Mouse (Mus musculus) MEL (cell line): Measurements from ENCODE around the gene Bmp3. TPM values are rescaled to one million over a fixed set of nuclear protein-coding genes. Genes with fewer than 3 reads are reported as not detected.
A peak's percentile ranks its signal among the peaks of the same experiment; 100 is the strongest.

ENCODE experiments used
- DNase-seq: peaks from one replicate; pipeline ENCODE4 v3.0.0; 2011; ENCODE audit warnings: low read depth, low spot score
- H3K27ac ChIP-seq: 2 replicates; pipeline ENCODE4 v1.5.1; 2012; ENCODE audit warnings: low read depth, mild to moderate bottlenecking, control low read depth, low read length, moderate library complexity; ENCODE audit not compliant: control insufficient read depth
- H3K27me3 ChIP-seq, 2 experiments: fragments of 150-350 bp in 1 of 2; sonication (generic) in 1 of 2; 2 replicates each; pipeline ENCODE4 v1.6.1; 2012; ENCODE audit warnings: low read length in 2 of 2, mild to moderate bottlenecking in 2 of 2, improper control_type of control experiment in 1 of 2, moderate library complexity in 1 of 2; ENCODE audit not compliant: insufficient read depth in 2 of 2, control insufficient read depth in 1 of 2
- H3K36me3 ChIP-seq, 2 experiments: 2 replicates each; pipeline ENCODE4 v1.6.1; 2012 to 2014; ENCODE audit warnings: low read length in 2 of 2, improper control_type of control experiment in 1 of 2, inconsistent platforms in 1 of 2, mild to moderate bottlenecking in 1 of 2; ENCODE audit not compliant: insufficient read depth in 2 of 2, control insufficient read depth in 1 of 2
- H3K4me1 ChIP-seq, 2 experiments: fragments of 150-350 bp in 1 of 2; sonication (generic) in 1 of 2; 2 replicates each; pipeline ENCODE4 v1.6.1; 2012; ENCODE audit warnings: low read length in 2 of 2, improper control_type of control experiment in 1 of 2, mild to moderate bottlenecking in 1 of 2; ENCODE audit not compliant: insufficient read depth in 2 of 2, control insufficient read depth in 1 of 2
- H3K4me3 ChIP-seq, 2 experiments: fragments of 150-350 bp in 1 of 2; sonication (generic) in 1 of 2; 2 replicates each; pipeline ENCODE4 v1.5.1; 2012; ENCODE audit warnings: low read depth in 2 of 2, low read length in 2 of 2, mild to moderate bottlenecking in 2 of 2, moderate library complexity in 2 of 2, control low read depth in 1 of 2, improper control_type of control experiment in 1 of 2; ENCODE audit not compliant: control insufficient read depth in 1 of 2, insufficient read depth in 1 of 2
- H3K79me2 ChIP-seq: 2 replicates; pipeline ENCODE4 v1.6.1; 2012; ENCODE audit warnings: mild to moderate bottlenecking, low read length, moderate library complexity; ENCODE audit not compliant: control insufficient read depth, poor library complexity, insufficient read depth
- H3K9ac ChIP-seq: 2 replicates; pipeline ENCODE4 v1.6.1; 2012; ENCODE audit warnings: low read depth, mild to moderate bottlenecking, control low read depth, low read length, moderate library complexity; ENCODE audit not compliant: control insufficient read depth, poor library complexity, severe bottlenecking
- H3K9me3 ChIP-seq: fragments of 150-350 bp; sonication (generic); replicated peaks from 2 replicates; pipeline ENCODE4 v1.6.1; 2012; ENCODE audit warnings: mild to moderate bottlenecking, low read length, improper control_type of control experiment, moderate library complexity; ENCODE audit not compliant: insufficient read depth
- CTCF ChIP-seq, 3 experiments: IDR thresholded peaks in 2 of 3; conservative IDR thresholded peaks in 1 of 3; 2 replicates each; pipeline ENCODE4 v1.5.1; 2011 to 2012; ENCODE audit warnings: low read length in 3 of 3, low read depth in 2 of 3, mild to moderate bottlenecking in 2 of 3, improper control_type of control experiment in 1 of 3, inconsistent platforms in 1 of 3, mixed read lengths in 1 of 3, moderate library complexity in 1 of 3; ENCODE audit not compliant: control insufficient read depth in 1 of 3, insufficient read depth in 1 of 3, poor library complexity in 1 of 3, severe bottlenecking in 1 of 3
- E2F4 ChIP-seq: IDR thresholded peaks from 2 replicates; pipeline ENCODE4 v1.6.1; 2011; ENCODE audit warnings: low read depth, low read length, improper control_type of control experiment, borderline replicate concordance
- ELF1 ChIP-seq: IDR thresholded peaks from 2 replicates; pipeline ENCODE4 v1.6.1; 2014; ENCODE audit warnings: low read depth, mild to moderate bottlenecking, inconsistent platforms, low read length, improper control_type of control experiment, moderate library complexity
- EP300 ChIP-seq, 2 experiments: IDR thresholded peaks; 2 replicates each; pipeline ENCODE4 v1.6.1; 2011; ENCODE audit warnings: improper control_type of control experiment in 2 of 2, low read length in 2 of 2, low read depth in 1 of 2, mild to moderate bottlenecking in 1 of 2
- ETS1 ChIP-seq: IDR thresholded peaks from 2 replicates; pipeline ENCODE4 v1.6.1; 2012; ENCODE audit warnings: low read depth, mild to moderate bottlenecking, inconsistent platforms, low read length, improper control_type of control experiment, moderate library complexity
- HCFC1 ChIP-seq: IDR thresholded peaks from 2 replicates; pipeline ENCODE4 v1.6.1; 2012; ENCODE audit warnings: low read depth, mild to moderate bottlenecking, inconsistent platforms, low read length, improper control_type of control experiment, moderate library complexity
- JUND ChIP-seq: IDR thresholded peaks from 2 replicates; pipeline ENCODE4 v1.6.1; 2011; ENCODE audit warnings: low read depth, mild to moderate bottlenecking, improper control_type of control experiment, low read length
- MAZ ChIP-seq: IDR thresholded peaks from 2 replicates; pipeline ENCODE4 v1.6.1; 2012; ENCODE audit warnings: low read depth, mild to moderate bottlenecking, inconsistent platforms, low read length, improper control_type of control experiment
- MYB ChIP-seq: IDR thresholded peaks from 2 replicates; pipeline ENCODE4 v1.6.1; 2011; ENCODE audit warnings: mild to moderate bottlenecking, low read depth, low read length, improper control_type of control experiment
- NRF1 ChIP-seq: IDR thresholded peaks from 2 replicates; pipeline ENCODE4 v1.6.1; 2014; ENCODE audit warnings: low read depth, mild to moderate bottlenecking, inconsistent platforms, low read length, improper control_type of control experiment, moderate library complexity; ENCODE audit not compliant: poor library complexity, insufficient read depth, severe bottlenecking
- POLR2AphosphoS2 ChIP-seq: IDR thresholded peaks from 2 replicates; pipeline ENCODE4 v1.6.1; 2011; ENCODE audit warnings: low read length, improper control_type of control experiment
- POLR2AphosphoS5 ChIP-seq: IDR thresholded peaks from 2 replicates; pipeline ENCODE4 v1.6.1; 2012; ENCODE audit warnings: low read depth, borderline replicate concordance, mild to moderate bottlenecking, inconsistent platforms, low read length, moderate library complexity, mixed read lengths
- RAD21 ChIP-seq: IDR thresholded peaks from 2 replicates; pipeline ENCODE4 v1.6.1; 2011; ENCODE audit warnings: mild to moderate bottlenecking, low read depth, low read length, improper control_type of control experiment
- SMC3 ChIP-seq: IDR thresholded peaks from 2 replicates; pipeline ENCODE4 v1.6.1; 2011; ENCODE audit warnings: low read depth, low read length, improper control_type of control experiment
- TBP ChIP-seq: IDR thresholded peaks from 2 replicates; pipeline ENCODE4 v1.8.0; 2011; ENCODE audit warnings: low read depth, low read length, improper control_type of control experiment
- ZC3H11A ChIP-seq: IDR thresholded peaks from 2 replicates; pipeline ENCODE4 v1.6.1; 2012; ENCODE audit warnings: low read depth, mild to moderate bottlenecking, inconsistent platforms, low read length, improper control_type of control experiment
- ZKSCAN1 ChIP-seq: IDR thresholded peaks from 2 replicates; pipeline ENCODE4 v1.6.1; 2012; ENCODE audit warnings: low read depth, mild to moderate bottlenecking, inconsistent platforms, low read length, improper control_type of control experiment, moderate library complexity
- polyA plus RNA-seq, 2 experiments: library from polyadenylated mRNA; stranded (reverse) in 1 of 2; unstranded in 1 of 2; fragments of >175 nt in 1 of 2; fragments of >200 nt in 1 of 2; gene quantifications; 2 replicates each; pipeline versions ENCODE4 v1.2.1 to v1.2.4; 2012; ENCODE audit warnings: low replicate concordance in 2 of 2, low read depth in 1 of 2; ENCODE audit not compliant: insufficient read length in 2 of 2, insufficient read depth in 1 of 2, missing spikeins in 1 of 2
- total RNA-seq: library from RNA; depleted of rRNA; stranded (reverse); fragments of 300-350 nt; gene quantifications from 2 replicates; pipeline ENCODE4 v1.2.3, GENCODE M21; 2012

Gene Bmp3
- total and polyA plus RNA-seq, 3 experiments: not detected

DNA sequence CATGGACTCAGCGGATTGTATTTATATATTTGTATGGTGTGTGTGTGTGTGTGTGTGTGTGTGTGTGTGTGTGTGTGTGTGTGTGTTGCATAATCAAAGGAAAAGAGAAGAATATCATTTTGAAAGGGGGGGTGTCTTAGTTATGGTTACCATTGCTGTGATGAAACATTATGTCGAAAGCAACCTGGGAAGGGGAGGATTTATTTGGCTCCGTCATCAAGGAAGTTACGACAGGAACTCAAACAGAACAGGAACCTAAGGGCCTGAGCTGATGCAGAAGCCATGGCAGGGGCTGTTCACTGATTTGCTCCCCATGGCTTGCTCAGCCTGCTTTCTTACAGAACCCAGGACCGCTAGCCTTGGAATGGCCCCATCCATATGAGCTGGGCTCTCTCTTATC, 10.9 kb downstream of the Bmp3 start:
- Histone ChIP-seq H3K27me3 (no peaks in the 10 kb centered on the region), H3K9me3 (no peaks in the 10 kb centered on the region), H3K36me3 (no peaks in the 10 kb centered on the region), H3K4me3 (no peak overlapping the region), H3K4me1 (no peaks in the 10 kb centered on the region), H3K79me2 (no peaks in the 10 kb centered on the region)
- TF ChIP-seq HCFC1: no peak
- no peak for TF ChIP-seq ETS1
- no peak for TF ChIP-seq SMC3
- no peak for TF ChIP-seq ZC3H11A
- TF ChIP-seq MAZ: no peak
- TF ChIP-seq MYB: no peak
- no peak for TF ChIP-seq ZKSCAN1
- no peak for TF ChIP-seq RAD21
- TF ChIP-seq EP300 (IDR thresholded peaks at IDR 0.05; ENCODE audit: low read depth in 1 of 2, low read length in 2 of 2): no peak
- TF ChIP-seq ELF1: no peak
- TF ChIP-seq POLR2AphosphoS5: no peak
- TF ChIP-seq E2F4: no peak
- TF ChIP-seq, all 39 proteins: peak for 0
- no peak for DNase-seq
- Histone ChIP-seq H3K9ac (no peak overlapping the region), H3K27ac (no peak overlapping the region)

DNA sequence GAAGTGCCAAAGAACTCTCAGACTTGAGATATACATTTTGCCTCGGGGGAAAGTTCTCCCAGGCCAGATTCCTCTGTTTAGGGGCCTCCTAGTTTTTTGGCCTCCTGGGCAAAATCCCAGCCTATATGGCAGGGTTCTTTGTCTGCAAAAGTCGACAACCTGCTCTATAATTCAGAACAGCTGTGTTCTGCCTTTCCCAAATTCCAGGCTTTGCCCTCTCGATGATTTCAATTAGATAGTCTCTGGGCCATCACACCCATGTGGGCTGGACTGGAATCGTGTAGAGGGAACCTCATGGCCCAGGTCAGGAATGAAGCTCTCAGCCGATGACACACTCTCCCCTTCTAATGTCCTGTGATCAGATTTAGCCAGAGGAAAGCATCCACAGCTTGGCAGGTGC, 21.8 kb downstream of the Bmp3 start:
- H3K4me1 ChIP-seq: no peaks in the 10 kb centered on the region
- no peaks in the 10 kb centered on the region for H3K79me2 ChIP-seq
- H3K27ac ChIP-seq: no peak overlapping the region
- H3K9ac ChIP-seq: no peak overlapping the region
- H3K4me3 ChIP-seq: no peak overlapping the region
- no peak for DNase-seq
- no peaks in the 10 kb centered on the region for H3K27me3 ChIP-seq
- no peaks in the 10 kb centered on the region for H3K9me3 ChIP-seq
- H3K36me3 ChIP-seq: no peaks in the 10 kb centered on the region
- TF ChIP-seq TBP (no peak), JUND (no peak), NRF1 (no peak), ELF1 (no peak)

DNA sequence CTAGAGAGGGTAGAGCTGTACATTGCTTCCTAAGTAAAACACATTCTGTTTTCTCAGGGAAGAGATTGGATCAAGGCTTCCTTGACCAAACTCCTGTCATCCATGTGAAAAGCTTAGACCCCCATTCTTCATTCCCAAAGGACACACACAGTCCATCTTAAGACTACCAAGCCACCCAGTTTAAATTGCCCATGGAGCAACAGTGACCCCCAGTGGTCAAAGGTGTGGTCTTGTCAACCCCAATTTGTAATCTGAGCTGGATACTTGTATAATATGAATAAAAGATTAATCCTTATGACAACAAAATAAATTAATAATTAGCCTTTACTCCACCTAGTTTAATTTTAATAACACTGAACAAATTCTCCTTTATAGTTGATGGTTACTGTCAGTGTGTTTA, 24.7 kb downstream of the Bmp3 start:
- Histone ChIP-seq H3K4me3 (no peak overlapping the region), H3K4me1 (no peaks in the 10 kb centered on the region), H3K9me3 (no peaks in the 10 kb centered on the region)
- TF ChIP-seq RAD21 (peak; percentile 46), POLR2AphosphoS2 (no peak), CTCF (IDR thresholded peaks at IDR 0.05 in 2 of 3, conservative IDR thresholded peaks at IDR 0.05 in 1 of 3; ENCODE audit: control insufficient read depth in 1 of 3, insufficient read depth in 1 of 3, low read depth in 2 of 3, low read length in 3 of 3, poor library complexity in 1 of 3, severe bottlenecking in 1 of 3) (peak; percentile 42 to 50 (median 46)), SMC3 (peak; percentile 25)
- TF ChIP-seq, all 39 proteins: peak for 3
- no peaks in the 10 kb centered on the region for H3K36me3 ChIP-seq
- DNase-seq: peak; percentile 10
- no peaks in the 10 kb centered on the region for H3K27me3 ChIP-seq
- H3K9ac ChIP-seq: no peak overlapping the region
- no peak overlapping the region for H3K27ac ChIP-seq
- no peaks in the 10 kb centered on the region for H3K79me2 ChIP-seq
